Mouse (Mus musculus): Measurements from ENCODE around the gene Gm7257. TPM values are rescaled to one million over a fixed set of nuclear protein-coding genes. Genes with fewer than 3 reads are reported as not detected.

The Gm7257 gene
- polyA plus RNA-seq (2012; rRNA removed) = not detected in 2 replicates

DNA sequence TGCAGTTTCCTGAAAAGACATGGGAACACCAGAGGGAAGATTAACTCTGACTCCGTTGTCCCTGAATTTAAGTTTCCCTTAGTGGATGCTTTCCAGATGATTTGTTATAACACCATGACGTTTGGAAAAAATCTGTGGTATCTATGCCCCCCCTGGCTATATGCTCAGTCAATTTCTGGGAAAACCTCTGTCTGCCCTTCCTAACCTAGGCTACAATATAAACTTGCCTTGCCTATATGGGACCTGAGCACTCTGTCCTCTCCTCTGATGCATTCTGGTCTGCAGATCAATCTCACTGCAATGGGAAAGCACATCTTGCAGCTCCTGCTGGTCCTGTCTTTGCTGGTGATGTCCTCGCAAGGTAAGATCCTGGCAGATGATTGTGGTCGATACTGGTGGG, at the start of gene Gm7257:
Gm7257 (plus strand) TSS at position 301 of the 400 bp plus-strand sequence.
- 72% methylated on average over 4 of the region's 4 CpGs for WGBS
- DNase-seq (ENCODE audit: low read depth, low spot score) = no peak

DNA sequence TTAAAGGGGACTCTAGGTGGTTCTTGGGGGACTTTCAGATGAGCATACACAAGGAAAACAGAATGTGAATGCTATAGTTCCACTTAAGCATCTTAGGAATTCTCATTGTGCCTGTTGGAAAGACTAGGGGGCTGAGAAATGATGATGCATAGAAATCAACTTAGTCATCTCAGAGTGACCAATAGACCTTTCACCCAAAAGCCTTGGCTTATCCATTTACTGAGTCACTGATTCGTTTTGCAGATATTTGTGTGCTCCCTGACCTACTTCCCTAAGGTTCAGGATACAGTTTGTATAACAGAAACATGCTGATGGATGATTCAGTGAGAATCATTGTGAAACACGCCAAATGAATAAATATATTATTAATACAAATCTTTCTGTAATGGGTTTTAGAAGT, 28.7 kb upstream of the Gm7257 start:
- 45% methylated on average over 2 of the region's 2 CpGs for WGBS
- DNase-seq (ENCODE audit: low read depth, low spot score) = no peak

DNA sequence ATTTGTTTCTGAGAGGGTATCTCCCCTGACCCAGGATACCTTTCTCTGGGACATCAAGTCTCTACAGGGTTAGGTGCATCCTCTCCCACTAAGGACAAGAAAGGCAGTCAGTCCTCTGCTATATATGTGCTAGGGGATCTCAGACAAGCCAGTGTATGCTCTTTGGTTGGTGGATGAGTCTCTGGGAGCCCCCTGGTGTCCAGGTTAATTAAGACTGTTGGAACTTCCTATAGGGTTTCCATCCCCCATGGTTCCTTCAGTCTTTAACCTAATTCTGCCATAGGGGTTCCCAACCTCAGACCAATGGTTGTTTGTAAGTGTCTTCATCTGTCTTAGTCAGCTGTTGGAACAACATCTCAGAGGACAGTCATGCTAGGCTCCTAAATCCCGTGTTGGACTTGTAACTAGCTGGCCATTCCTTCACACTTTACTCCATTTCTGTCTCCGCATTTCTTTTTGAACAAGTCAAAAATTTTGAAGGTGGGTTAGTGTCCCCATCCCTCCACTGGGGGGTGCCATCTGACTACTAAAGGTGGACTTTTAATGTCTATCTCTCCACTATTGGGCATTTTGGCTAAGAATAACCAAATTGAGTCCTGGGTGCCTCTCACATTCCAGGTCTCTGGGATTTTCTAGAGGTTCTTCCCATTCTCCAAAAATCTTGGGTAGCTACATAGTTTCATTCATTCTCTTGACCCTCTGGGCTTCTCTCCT, 3.5 kb downstream of the Gm7257 start:
- 48% methylated on average over 2 of the region's 2 CpGs for WGBS
- DNase-seq (ENCODE audit: low read depth, low spot score) = no peak

DNA sequence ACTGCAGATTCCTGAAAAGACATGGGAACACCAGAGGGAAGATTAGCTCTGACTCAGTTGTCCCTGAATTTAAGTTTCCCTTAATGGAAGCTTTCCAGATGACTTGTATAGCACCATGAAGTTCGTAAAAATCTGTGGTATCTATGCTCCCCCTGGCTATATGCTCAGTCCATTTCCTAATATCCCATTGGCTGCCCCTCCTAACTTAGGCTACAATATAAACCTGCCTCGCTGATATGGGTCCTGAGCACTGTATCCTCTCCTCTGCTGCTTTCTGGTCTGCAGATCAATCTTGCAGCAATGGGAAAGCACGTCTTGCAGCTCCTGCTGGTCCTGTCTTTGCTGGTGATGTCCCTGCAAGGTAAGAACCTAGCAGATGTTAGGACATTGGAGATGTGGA, 43.7 kb downstream of the Gm7257 start, which contains the start of gene Gm9513:
Gm9513 (plus strand) TSS at position 301 of the 400 bp plus-strand sequence.
- no peak for DNase-seq (ENCODE audit: low read depth, low spot score)
- WGBS = 44% methylated on average over 3 of the region's 3 CpGs

Other genes with a start within 250 kb of the Gm7257 start
- gene Gm9513, start 43.8 kb downstream of the Gm7257 start, polyA plus RNA-seq (2012; rRNA removed) = not detected in 2 replicates
- not detected in 2 replicates for gene Gm5615, start 110.1 kb downstream of the Gm7257 start, polyA plus RNA-seq (2012; rRNA removed)
- not detected in 2 replicates for gene Gm17689, start 150.8 kb downstream of the Gm7257 start, polyA plus RNA-seq (2012; rRNA removed)
- gene A630095E13Rik, start 211.5 kb downstream of the Gm7257 start, polyA plus RNA-seq (2012; rRNA removed) = not detected in 2 replicates